Mouse (Mus musculus): Measurements from ENCODE around the gene Sap30bp. TPM values are rescaled to one million over a fixed set of nuclear protein-coding genes. Genes with fewer than 3 reads are reported as not detected.

Sap30bp gene
- polyA plus RNA-seq, 1 experiment, result 51.1 TPM

GRCm38 (mm10) chr11:116001725-116002124 lies 68.6 kb downstream of the Sap30bp start:
- H3K27me3 ChIP-seq (ENCODE audit: control insufficient read depth, insufficient read depth, low read length, poor library complexity, severe bottlenecking), result no peaks in the 10 kb centered on the region

GRCm38 (mm10) chr11:116002894-116003293 lies 69.8 kb downstream of the Sap30bp start:
- Histone ChIP-seq H3K9ac (ENCODE audit: low read depth, poor library complexity, severe bottlenecking) (no peak overlapping the region), H3K27ac (ENCODE audit: insufficient read depth, low read length) (no peak overlapping the region), H3K4me3 (ENCODE audit: low read depth, low read length) (no peak overlapping the region), H3K9me3 (replicated peaks; ENCODE audit: control insufficient read depth, insufficient read depth, low read length, poor library complexity, severe bottlenecking) (no peaks in the 10 kb centered on the region), H3K27me3 (ENCODE audit: control insufficient read depth, insufficient read depth, low read length, poor library complexity, severe bottlenecking) (no peaks in the 10 kb centered on the region), H3K36me3 (ENCODE audit: control insufficient read depth, insufficient read depth, low read length, poor library complexity, severe bottlenecking) (peaks cover 7% of the 10 kb centered on the region), H3K4me1 (ENCODE audit: control insufficient read depth, insufficient read depth, low read length) (peaks cover 7% of the 10 kb centered on the region)
- TF ChIP-seq CTCF (IDR thresholded peaks at IDR 0.05; ENCODE audit: low read depth, low read length) (no peak), POLR2A (IDR thresholded peaks at IDR 0.05; ENCODE audit: insufficient read depth, low read length) (no peak), EP300 (IDR thresholded peaks at IDR 0.05; ENCODE audit: insufficient read depth, low read depth, low read length) (no peak)

More at GRCm38 (mm10) chr11:116001725-116002124, 68.6 kb downstream of the Sap30bp start:
- Histone ChIP-seq H3K4me1 (ENCODE audit: control insufficient read depth, insufficient read depth, low read length) (peaks cover 7% of the 10 kb centered on the region), H3K9me3 (replicated peaks; ENCODE audit: control insufficient read depth, insufficient read depth, low read length, poor library complexity, severe bottlenecking) (no peaks in the 10 kb centered on the region), H3K9ac (ENCODE audit: low read depth, poor library complexity, severe bottlenecking) (no peak overlapping the region), H3K4me3 (ENCODE audit: low read depth, low read length) (no peak overlapping the region), H3K36me3 (ENCODE audit: control insufficient read depth, insufficient read depth, low read length, poor library complexity, severe bottlenecking) (no peaks in the 10 kb centered on the region), H3K27ac (ENCODE audit: insufficient read depth, low read length) (no peak overlapping the region)
- TF ChIP-seq CTCF (IDR thresholded peaks at IDR 0.05; ENCODE audit: low read depth, low read length) (no peak), POLR2A (IDR thresholded peaks at IDR 0.05; ENCODE audit: insufficient read depth, low read length) (no peak), EP300 (IDR thresholded peaks at IDR 0.05; ENCODE audit: insufficient read depth, low read depth, low read length) (no peak)

- Histone ChIP-seq H3K4me1 (ENCODE audit: control insufficient read depth, insufficient read depth, low read length) (peaks cover 7% of the 10 kb centered on the region), H3K9me3 (replicated peaks; ENCODE audit: control insufficient read depth, insufficient read depth, low read length, poor library complexity, severe bottlenecking) (no peaks in the 10 kb centered on the region), H3K4me3 (ENCODE audit: low read depth, low read length) (peak overlapping the region; percentile 29), H3K36me3 (ENCODE audit: control insufficient read depth, insufficient read depth, low read length, poor library complexity, severe bottlenecking) (peaks cover 11% of the 10 kb centered on the region), H3K27me3 (ENCODE audit: control insufficient read depth, insufficient read depth, low read length, poor library complexity, severe bottlenecking) (no peaks in the 10 kb centered on the region), H3K9ac (ENCODE audit: low read depth, poor library complexity, severe bottlenecking) (peak overlapping the region; percentile 49), H3K27ac (ENCODE audit: insufficient read depth, low read length) (no peak overlapping the region)
- no peak for TF ChIP-seq POLR2A (IDR thresholded peaks at IDR 0.05; ENCODE audit: insufficient read depth, low read length)
- TF ChIP-seq CTCF (IDR thresholded peaks at IDR 0.05; ENCODE audit: low read depth, low read length), result no peak
- no peak for TF ChIP-seq EP300 (IDR thresholded peaks at IDR 0.05; ENCODE audit: insufficient read depth, low read depth, low read length)
Observed at GRCm38 (mm10) chr11:116004186-116004823, 71.2 kb downstream of the Sap30bp start.

GRCm38 (mm10) chr11:116004840-116005700 lies 72.0 kb downstream of the Sap30bp start:
- Histone ChIP-seq H3K27me3 (ENCODE audit: control insufficient read depth, insufficient read depth, low read length, poor library complexity, severe bottlenecking) (no peaks in the 10 kb centered on the region), H3K9me3 (replicated peaks; ENCODE audit: control insufficient read depth, insufficient read depth, low read length, poor library complexity, severe bottlenecking) (no peaks in the 10 kb centered on the region), H3K36me3 (ENCODE audit: control insufficient read depth, insufficient read depth, low read length, poor library complexity, severe bottlenecking) (peaks cover 19% of the 10 kb centered on the region), H3K9ac (ENCODE audit: low read depth, poor library complexity, severe bottlenecking) (peak overlapping the region; percentile 49), H3K4me3 (ENCODE audit: low read depth, low read length) (peak overlapping the region; percentile 29), H3K27ac (ENCODE audit: insufficient read depth, low read length) (no peak overlapping the region), H3K4me1 (ENCODE audit: control insufficient read depth, insufficient read depth, low read length) (peaks cover 7% of the 10 kb centered on the region)
- peak; percentile 46; the same call in 1 of the 2 replicates for TF ChIP-seq EP300 (IDR thresholded peaks at IDR 0.05; ENCODE audit: insufficient read depth, low read depth, low read length)
- no peak for TF ChIP-seq POLR2A (IDR thresholded peaks at IDR 0.05; ENCODE audit: insufficient read depth, low read length)
- peak; percentile 74 for TF ChIP-seq CTCF (IDR thresholded peaks at IDR 0.05; ENCODE audit: low read depth, low read length)

DNA sequence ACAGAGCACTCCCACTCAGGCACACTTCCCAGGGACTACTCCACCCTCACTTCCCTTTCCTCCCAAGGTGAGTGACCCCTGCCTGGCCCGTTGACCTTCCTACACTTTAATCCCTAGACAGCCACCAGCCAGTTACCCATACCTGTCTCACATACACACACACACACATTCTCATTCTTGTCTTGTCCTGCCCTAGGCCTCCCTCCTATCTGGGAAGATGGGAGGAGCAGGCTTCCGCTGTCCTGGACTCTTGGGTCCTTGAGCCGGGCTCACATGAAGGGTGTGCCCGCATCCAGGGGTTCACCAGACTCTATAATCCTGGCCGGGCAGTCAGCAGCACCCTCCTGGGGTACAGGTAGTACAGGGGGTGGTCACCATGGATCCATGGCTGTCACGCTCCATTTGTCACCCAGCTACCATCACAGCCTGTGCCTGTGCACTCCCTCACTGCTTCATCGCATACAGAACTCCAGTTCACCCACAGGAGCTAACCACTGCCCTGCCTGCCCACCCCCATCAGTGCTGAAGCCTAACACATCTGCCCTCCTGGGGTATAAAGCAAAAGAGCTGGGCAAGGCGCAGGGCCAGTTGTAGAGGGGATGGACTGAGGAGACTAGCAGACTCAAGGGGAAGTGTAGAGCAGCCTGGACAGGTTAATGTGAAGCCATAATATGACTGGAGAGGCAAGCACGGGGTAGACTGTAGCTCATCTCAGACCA lies 72.8 kb downstream of the Sap30bp start:
- peaks cover 24% of the 10 kb centered on the region for H3K36me3 ChIP-seq (ENCODE audit: control insufficient read depth, insufficient read depth, low read length, poor library complexity, severe bottlenecking)
- H3K9me3 ChIP-seq (replicated peaks; ENCODE audit: control insufficient read depth, insufficient read depth, low read length, poor library complexity, severe bottlenecking), result no peaks in the 10 kb centered on the region
- H3K4me1 ChIP-seq (ENCODE audit: control insufficient read depth, insufficient read depth, low read length), result peaks cover 7% of the 10 kb centered on the region
- no peak overlapping the region for H3K4me3 ChIP-seq (ENCODE audit: low read depth, low read length)
- H3K27ac ChIP-seq (ENCODE audit: insufficient read depth, low read length), result no peak overlapping the region
- no peaks in the 10 kb centered on the region for H3K27me3 ChIP-seq (ENCODE audit: control insufficient read depth, insufficient read depth, low read length, poor library complexity, severe bottlenecking)
- no peak for TF ChIP-seq POLR2A (IDR thresholded peaks at IDR 0.05; ENCODE audit: insufficient read depth, low read length)
- TF ChIP-seq CTCF (IDR thresholded peaks at IDR 0.05; ENCODE audit: low read depth, low read length), result no peak
- TF ChIP-seq EP300 (IDR thresholded peaks at IDR 0.05; ENCODE audit: insufficient read depth, low read depth, low read length), result no peak
- no peak overlapping the region for H3K9ac ChIP-seq (ENCODE audit: low read depth, poor library complexity, severe bottlenecking)
